Comparison of ENCODE assay signal across 10 mouse cellular contexts in the genomic region with DNA sequence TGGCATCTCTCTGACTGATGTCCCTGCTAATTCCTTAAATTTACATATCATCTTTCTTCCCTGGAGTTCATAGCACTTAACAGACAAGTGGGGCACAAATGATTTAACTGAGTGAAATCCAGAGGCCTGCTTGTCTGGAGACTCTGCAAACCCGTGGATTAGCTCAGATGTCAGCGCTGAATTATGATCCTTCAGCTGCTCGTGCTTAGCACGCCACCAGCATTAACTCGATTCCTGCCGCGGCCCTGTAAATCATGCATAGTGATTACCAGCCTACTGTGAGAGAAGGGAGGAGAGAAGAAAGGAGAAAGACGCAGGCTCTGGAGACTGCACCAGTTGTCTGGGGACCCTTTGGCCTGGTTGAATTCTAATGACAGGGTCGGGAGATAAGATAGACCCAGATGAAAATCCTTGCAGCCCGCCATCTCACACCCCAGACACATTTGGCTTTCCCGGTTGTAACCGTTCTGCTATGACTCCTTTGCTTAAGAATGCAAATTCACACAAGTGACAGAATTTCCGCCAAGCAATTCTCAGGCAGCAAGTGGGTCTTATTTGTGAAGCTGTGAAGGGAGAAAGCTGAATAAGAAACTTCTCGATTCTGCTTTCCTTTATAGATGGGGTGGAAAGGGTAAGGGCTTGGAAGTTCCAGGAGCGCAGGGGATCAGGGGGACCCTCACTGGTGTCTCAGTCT.
DNase-seq lines count a peak whose midpoint lies in the region; ATAC-seq and TF ChIP-seq lines count a peak whose summit lies in the region.
"Had no signal": no experiment of that assay in that cellular context is flagged by ENCODE, and none has a peak within 500 bp of the region (broad histone marks: within the 10 kb centered on the region; RNA-seq: fewer than 3 reads in every experiment).

No protein-coding gene starts in this region.

- peak overlapping the region; percentile 23 for H3K4me3 ChIP-seq in E14TG2a.4 (replicated peaks; ENCODE audit: low read length)
- no peak overlapping the region for H3K4me3 ChIP-seq in forebrain, postnatal 0 days (ENCODE audit: low read depth, low read length)
- no peak overlapping the region for H3K4me3 ChIP-seq in midbrain, embryonic 14.5 days (replicated peaks; ENCODE audit: low read depth, low read length)
- H3K4me3 ChIP-seq: liver, embryonic 15.5 days had no signal

- no peaks in the 10 kb centered on the region for H3K9me3 ChIP-seq in E14TG2a.4 (ENCODE audit: low read length)
- H3K9me3 ChIP-seq in forebrain, postnatal 0 days (ENCODE audit: low read length), result no peaks in the 10 kb centered on the region
- no peaks in the 10 kb centered on the region for H3K9me3 ChIP-seq in midbrain, embryonic 14.5 days (ENCODE audit: control insufficient read depth, low read length)
- H3K9me3 ChIP-seq: liver, embryonic 15.5 days had no signal

- WGBS in forebrain, postnatal 0 days, result 18% methylated on average over 15 of the region's 15 CpGs
- 21% methylated on average over 15 of the region's 15 CpGs for WGBS in midbrain, embryonic 14.5 days

- TF ChIP-seq CTCF in E14TG2a.4 (conservative IDR thresholded peaks at IDR 0.05; ENCODE audit: low read length), result no peak
- TF ChIP-seq CTCF in forebrain, postnatal 0 days (IDR thresholded peaks at IDR 0.05; ENCODE audit: low read depth), result no peak

- peaks cover 63% of the 10 kb centered on the region for H3K36me3 ChIP-seq in E14TG2a.4 (ENCODE audit: insufficient read depth, low read length)
- peaks cover 10% of the 10 kb centered on the region; the same call in 1 of the 2 replicates for H3K36me3 ChIP-seq in forebrain, postnatal 0 days (ENCODE audit: insufficient read depth)
- 0 out of 2 replicates have a peak, but pooled peaks cover 3% of the 10 kb centered on the region for H3K36me3 ChIP-seq in midbrain, embryonic 14.5 days (ENCODE audit: control insufficient read depth, insufficient read depth, low read length)
- H3K36me3 ChIP-seq: liver, embryonic 15.5 days had no signal

- H3K9ac ChIP-seq in forebrain, postnatal 0 days, result no peak overlapping the region; the same call in 1 of the 2 replicates
- no peak overlapping the region for H3K9ac ChIP-seq in midbrain, embryonic 14.5 days (replicated peaks; ENCODE audit: low read length)
- H3K9ac ChIP-seq: liver, embryonic 15.5 days had no signal

- peak overlapping the region; percentile 64 for H3K27ac ChIP-seq in forebrain, postnatal 0 days (ENCODE audit: low read depth, low read length)
- peak overlapping the region; percentile 42 for H3K27ac ChIP-seq in midbrain, embryonic 14.5 days (replicated peaks; ENCODE audit: low read depth, low read length)
- H3K27ac ChIP-seq: liver, embryonic 15.5 days had no signal

- H3K27me3 ChIP-seq in E14TG2a.4 (ENCODE audit: insufficient read depth, low read length), result no peaks in the 10 kb centered on the region
- no peaks in the 10 kb centered on the region for H3K27me3 ChIP-seq in forebrain, postnatal 0 days (ENCODE audit: insufficient read depth, low read length)
- peaks cover 5% of the 10 kb centered on the region; the same call in 1 of the 2 replicates for H3K27me3 ChIP-seq in midbrain, embryonic 14.5 days (ENCODE audit: control insufficient read depth, insufficient read depth, low read length)
- H3K27me3 ChIP-seq: liver, embryonic 15.5 days had no signal

- peak; percentile 78 for DNase-seq in embryo, embryonic 10 days (ENCODE audit: low spot score)
- DNase-seq in embryo, embryonic 9.5 days (ENCODE audit: extremely low spot score), result no peak
- DNase-seq in forebrain, postnatal 0 days, result peak; percentile 66
- DNase-seq in midbrain, embryonic 14.5 days, result peak; percentile 71
- no peak for DNase-seq in thymus, postnatal 25 days
- DNase-seq in gastrocnemius, postnatal 10 days, result no peak
- no peak for DNase-seq in frontal cortex, postnatal 10 days (ENCODE audit: low spot score in 2 of 2)
- DNase-seq: kidney, postnatal 25 days had no signal

- peak; percentile 54 for ATAC-seq in forebrain, postnatal 0 days
- ATAC-seq in midbrain, embryonic 14.5 days (ENCODE audit: low FRiP score, low TSS enrichment), result no peak

- no peak overlapping the region for H3K4me2 ChIP-seq in forebrain, postnatal 0 days (ENCODE audit: low read depth)
- no peak overlapping the region for H3K4me2 ChIP-seq in midbrain, embryonic 14.5 days (ENCODE audit: low read length)
- H3K4me2 ChIP-seq: liver, embryonic 15.5 days had no signal

- H3K4me1 ChIP-seq in E14TG2a.4 (replicated peaks; ENCODE audit: low read depth, low read length), result peaks cover 97% of the 10 kb centered on the region
- H3K4me1 ChIP-seq in forebrain, postnatal 0 days (ENCODE audit: insufficient read depth), result peaks cover 19% of the 10 kb centered on the region; the same call in 1 of the 2 replicates
- peaks cover 12% of the 10 kb centered on the region for H3K4me1 ChIP-seq in midbrain, embryonic 14.5 days (ENCODE audit: control insufficient read depth, insufficient read depth, low read length)
- H3K4me1 ChIP-seq: liver, embryonic 15.5 days had no signal

Comparison
In these comparisons a context has a peak if more than half of its experiments do, and no peak if none do; other contexts are left out.
1. DNase-seq: peak in embryo, embryonic 10 days (single experiment), forebrain, postnatal 0 days (single experiment) and midbrain, embryonic 14.5 days (single experiment); none in embryo, embryonic 9.5 days (single experiment), thymus, postnatal 25 days (single experiment), gastrocnemius, postnatal 10 days (single experiment) and frontal cortex, postnatal 10 days (0 of 2).